Mouse (Mus musculus) mouse trophoblast stem cell (cell line): ENCODE measurements around the gene Eif1b.

ENCODE experiments used
- in situ Hi-C, 2 experiments: fragments of 300-500 bp; cut with MseI, MboI; formaldehyde crosslinking; loops; 2 replicates in 1 of 2; 3 replicates in 1 of 2; pipeline ENCODE4 v1.15.1; 2025

Gene Eif1b

DNA sequence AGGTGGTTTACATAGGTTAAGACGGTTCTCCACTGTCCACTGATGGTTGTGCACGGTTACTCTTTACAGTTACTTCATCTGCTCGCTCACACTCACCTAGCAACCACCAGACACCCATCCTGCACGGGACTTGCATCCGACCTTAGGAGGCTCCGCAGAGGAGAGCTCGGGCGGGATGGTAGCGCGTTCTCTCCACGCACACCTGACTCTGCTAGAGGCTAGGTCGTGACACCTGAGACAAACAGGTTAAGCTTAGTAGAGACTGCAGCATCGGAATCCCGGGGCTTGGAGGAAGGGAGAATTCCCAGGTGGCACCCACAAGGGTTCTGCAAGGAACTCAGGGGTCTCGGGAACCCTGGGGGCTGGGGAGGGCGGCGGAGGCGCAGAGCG is at the start of gene Eif1b:
Gene Eif1b, plus strand, starts transcription at position 223 of the 390 bp plus-strand sequence.
- in situ Hi-C loops, result loop anchor here in 1 of 2 experiments (5.0 kb wide), 1 partner anchor 55 kb away; no protein-coding TSS in a partner anchor

DNA sequence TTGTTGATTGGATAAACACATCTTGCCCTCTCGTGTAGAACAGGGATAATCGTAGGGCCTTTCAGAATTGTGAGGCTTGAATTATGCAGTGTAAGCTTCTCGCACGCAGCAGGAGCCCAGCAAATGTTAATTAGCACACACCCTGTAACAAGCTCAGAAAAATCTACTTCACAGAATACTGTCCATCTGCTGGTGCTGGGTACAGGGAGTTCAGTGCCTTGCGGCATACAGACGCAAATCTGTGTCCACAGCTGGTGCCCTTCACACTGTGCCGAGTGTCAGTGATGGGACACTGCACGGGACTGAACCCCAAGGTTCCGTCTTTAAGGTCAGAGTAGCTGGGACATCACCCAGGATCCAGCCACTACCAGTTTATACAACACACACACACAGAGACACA is 47.4 kb upstream of the Eif1b start:
- in situ Hi-C loops, result no loop called here

- in situ Hi-C loops, result no loop called here
Observed at GRCm38 (mm10) chr9:120449696-120450329, 42.2 kb upstream of the Eif1b start.

DNA sequence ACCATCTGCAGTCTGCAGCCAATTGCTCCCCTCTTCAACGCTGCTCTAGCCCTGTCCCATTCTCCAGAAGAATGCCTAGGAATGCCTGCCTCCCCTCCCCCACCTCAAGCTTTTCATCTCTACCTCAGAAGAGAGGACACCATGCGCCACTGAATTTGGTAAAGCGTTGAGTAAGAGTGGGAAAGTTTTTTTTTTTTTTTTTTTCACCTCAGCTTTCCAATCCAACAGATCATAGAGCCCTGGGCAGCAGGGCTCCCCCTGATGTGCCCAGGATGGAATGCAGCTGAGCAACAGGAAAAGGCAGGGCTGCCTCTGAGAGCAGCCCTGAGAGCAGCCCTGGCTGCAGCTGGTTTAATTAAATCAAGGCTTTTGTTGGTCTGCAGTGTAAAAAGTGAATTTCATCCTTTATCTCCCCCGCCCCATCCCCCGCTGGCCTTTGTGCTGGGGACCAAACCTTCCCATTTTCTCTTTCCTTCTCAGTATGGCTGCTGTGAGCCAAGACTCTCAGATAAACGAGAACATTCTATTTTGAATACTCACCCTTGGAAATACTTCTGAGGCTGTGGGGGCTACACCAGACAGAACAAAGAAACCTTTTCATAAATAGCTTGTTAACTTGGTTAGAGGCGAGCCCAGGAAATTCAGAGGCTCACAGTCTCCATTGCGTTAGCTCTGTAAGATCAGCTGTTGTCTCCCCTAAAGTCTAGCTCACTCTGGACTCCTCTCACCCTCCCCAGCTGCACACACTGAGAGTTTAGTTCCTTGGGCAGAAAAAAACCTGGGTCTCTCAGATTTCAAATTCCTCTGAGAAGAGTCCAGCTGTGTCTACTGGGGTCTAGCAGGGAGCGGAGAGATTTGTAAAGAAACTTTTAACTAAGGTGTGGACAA is 36.0 kb upstream of the Eif1b start:
- in situ Hi-C loops, result no loop called here

DNA sequence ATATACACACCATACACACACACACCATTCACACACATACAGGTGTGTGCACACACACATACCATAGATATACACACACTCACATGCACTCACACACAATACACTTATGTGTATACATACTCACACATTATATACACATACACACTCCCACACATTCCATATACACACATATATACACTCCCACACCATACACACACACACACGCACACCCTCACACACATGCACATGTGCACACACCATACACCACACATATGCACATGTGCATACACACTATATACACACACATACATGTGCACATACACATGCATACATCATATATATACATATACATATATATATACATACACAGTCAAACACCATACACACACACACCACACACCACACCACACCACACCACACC is 21.6 kb upstream of the Eif1b start:
- in situ Hi-C loops, result no loop called here

DNA sequence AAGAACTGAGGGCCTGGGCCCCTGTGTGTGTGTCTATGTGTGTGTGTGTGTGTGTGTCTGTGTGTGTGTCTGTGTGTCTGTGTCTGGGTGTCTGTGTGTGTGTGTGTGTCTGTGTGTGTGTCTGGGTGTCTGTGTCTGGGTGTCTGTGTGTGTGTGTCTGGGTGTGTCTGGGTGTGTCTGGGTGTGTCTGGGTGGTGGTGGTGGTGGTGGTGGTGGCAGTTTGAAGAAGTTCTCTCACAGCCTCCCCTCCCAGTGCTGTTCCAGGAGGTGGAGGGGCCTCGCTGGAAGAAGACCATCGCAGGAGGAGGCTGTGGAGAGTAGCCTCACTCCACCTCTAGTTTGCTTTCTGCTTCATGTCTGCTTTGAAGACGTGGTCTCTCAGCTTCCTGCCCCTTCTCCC is 10.4 kb upstream of the Eif1b start:
- in situ Hi-C loops, result no loop called here

DNA sequence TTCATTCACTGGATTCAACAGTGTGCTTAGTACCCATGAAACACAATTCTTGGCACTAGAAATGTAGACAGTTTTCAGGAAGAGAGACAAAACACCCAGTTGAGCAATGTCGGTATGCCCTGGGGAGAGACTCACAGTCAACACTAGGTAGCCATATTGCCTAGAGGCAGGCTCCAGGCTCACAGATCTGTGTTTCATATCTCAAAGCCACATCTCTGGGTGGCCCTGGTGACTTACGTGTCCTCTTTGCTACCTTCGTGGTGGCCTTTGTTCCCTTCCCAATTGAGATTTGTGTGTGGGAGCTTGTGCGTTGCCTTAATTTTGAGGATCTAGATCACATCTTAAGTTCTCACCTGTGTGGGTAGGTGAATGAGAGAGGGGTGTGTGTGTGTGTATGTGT is 9.7 kb upstream of the Eif1b start:
- in situ Hi-C loops, result no loop called here

DNA sequence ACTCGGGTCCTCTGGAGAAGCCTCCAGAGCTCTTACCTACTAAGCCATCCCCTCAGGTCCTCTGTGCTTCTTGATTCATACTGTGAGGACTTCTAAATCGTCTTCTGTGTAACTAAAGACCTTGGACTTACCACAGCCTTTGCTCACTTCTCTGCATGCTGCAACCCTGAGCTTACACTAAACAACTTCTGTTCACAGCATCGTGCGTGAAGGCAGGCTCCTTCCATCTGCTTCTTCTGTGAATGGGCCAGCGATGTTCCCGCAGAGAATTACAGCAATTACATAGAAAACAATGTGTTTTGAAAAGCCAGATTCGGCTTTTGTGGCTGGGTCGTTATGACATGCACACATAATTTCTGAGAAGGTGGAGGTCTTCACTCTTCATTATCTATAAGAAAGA is 8.9 kb upstream of the Eif1b start:
- in situ Hi-C loops, result no loop called here

DNA sequence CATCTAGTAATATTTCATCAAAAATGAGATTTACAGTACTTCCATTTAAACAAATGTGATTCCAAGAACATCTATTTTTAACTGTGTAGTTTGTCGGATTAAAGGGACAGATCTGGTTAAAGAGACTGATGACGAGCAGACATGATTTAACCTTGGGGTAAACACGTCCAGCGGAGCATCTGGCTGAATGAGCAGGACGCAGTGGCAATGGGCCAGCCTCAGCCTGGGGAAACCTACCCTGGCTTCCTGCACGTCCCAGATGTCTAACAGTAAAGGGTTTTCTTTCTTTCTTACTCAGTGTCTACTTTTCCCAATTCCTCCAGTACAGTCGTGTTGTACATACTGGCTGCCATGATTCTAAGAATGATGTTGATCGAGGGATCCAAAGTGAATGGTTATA is 5.0 kb upstream of the Eif1b start:
- in situ Hi-C loops, result no loop called here

GRCm38 (mm10) chr9:120491509-120491908 is 523 bp upstream of the Eif1b start:
- in situ Hi-C loops, result loop anchor here in 1 of 2 experiments (5.0 kb wide), 1 partner anchor 54 kb away; no protein-coding TSS in a partner anchor

GRCm38 (mm10) chr9:120492400-120493351 is 644 bp downstream of the Eif1b start:
- in situ Hi-C loops, result loop anchor here in 1 of 2 experiments (5.0 kb wide), 1 partner anchor 55 kb away; no protein-coding TSS in a partner anchor

DNA sequence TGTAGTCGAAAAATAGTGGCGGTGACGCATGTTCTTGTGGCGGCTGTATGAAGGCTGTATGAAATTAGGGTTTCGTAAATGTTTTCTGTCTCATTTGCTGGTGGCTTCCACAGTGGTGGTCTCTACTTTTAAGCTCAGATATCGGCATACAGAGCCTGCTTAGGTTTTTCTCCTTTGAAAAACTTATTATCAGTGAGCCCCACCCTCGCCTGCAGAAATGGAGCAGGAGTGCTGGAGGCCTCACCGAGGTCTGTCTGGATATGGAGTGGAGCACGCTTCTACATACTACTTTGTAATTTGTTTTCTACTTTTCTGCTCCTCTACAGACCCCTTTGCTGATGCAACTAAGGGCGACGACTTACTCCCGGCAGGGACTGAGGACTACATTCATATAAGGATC is 1.7 kb downstream of the Eif1b start:
- in situ Hi-C loops, result loop anchor here in 1 of 2 experiments (5.0 kb wide), 1 partner anchor 56 kb away; no protein-coding TSS in a partner anchor

DNA sequence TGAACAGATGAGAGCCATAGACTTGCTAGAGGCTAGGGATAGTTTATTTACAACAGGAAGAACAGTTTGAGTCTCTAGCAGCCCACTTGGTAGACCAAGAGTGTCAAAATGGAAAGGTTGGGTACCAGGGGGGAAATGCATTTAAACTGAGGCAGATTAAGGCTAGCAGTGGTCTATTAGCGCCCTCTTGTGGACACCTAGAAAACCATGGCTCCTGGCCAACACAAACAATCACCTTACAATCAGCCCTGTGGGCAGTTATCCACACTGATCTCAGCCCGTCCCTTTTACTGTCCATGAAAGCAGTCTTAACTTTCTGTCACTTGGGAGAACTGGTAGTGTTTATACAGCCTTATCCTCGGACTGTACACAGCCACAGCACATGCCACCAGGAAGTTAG is 4.7 kb downstream of the Eif1b start:
- in situ Hi-C loops, result loop anchor here in 1 of 2 experiments (5.0 kb wide), 1 partner anchor 64 kb away; no protein-coding TSS in a partner anchor

DNA sequence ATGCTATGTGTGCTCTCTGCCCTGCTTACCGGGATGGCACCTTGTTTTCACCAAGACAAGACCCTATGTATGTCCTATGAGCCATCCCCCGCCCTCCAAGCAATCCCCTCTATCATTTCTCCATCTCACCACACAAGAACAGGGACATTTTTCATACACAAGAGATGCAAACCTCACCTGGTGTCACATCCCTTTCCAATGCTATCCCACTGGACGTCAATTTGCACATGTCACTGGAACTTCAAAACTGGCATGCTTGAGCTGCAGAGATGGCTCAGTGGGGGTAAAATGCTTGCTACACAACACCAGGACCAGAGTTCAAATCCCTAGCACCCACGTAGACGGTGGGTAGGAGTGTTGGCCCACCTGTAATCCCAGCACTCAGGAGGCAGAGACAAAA is 6.0 kb downstream of the Eif1b start:
- in situ Hi-C loops, result loop anchor here in 1 of 2 experiments (5.0 kb wide), 1 partner anchor 66 kb away; no protein-coding TSS in a partner anchor

DNA sequence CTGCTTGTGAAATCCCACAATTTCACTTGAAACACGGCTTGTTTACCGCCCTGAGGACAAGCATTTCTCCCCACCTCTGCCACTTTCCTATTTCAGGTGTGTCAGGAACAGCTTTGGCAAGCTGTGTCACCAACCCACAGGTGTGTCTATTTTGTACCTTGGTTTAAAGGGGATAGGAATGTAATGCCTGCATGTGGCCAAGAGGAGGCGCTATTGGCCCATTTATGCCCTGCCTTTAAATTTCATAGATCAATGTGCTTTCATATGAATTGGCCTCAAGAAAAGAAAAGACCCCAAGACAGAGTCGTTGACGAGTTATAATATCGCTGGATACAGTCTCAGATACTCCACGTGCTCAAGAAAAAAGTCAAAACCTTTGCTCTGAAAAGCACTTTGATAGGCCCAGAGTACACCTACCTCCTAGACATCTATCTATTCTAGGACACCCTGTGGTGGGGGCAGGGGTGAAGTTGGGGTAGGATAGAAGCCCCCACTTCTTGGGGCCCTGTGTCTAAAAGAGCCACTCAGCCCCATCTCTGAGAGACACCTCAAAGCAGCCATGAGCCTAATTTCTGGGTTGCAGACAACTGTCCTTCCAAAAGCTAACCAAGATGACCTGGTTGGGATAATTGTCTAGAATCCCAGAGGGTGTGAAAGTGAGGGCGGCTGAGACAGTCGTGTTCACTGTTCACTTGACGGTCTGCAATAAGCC is 9.3 kb downstream of the Eif1b start:
- in situ Hi-C loops, result loop anchor here (5.0 kb wide), 3 partner anchors 66 to 91 kb away; partner anchors contain the start of gene Rpl14 (in 1 of the 2)

- in situ Hi-C loops, result loop anchor here (5.0 kb wide), 3 partner anchors 65 to 90 kb away; partner anchors contain the start of gene Rpl14 (in 1 of the 2)
Observed at GRCm38 (mm10) chr9:120502013-120502412, 10.0 kb downstream of the Eif1b start.

DNA sequence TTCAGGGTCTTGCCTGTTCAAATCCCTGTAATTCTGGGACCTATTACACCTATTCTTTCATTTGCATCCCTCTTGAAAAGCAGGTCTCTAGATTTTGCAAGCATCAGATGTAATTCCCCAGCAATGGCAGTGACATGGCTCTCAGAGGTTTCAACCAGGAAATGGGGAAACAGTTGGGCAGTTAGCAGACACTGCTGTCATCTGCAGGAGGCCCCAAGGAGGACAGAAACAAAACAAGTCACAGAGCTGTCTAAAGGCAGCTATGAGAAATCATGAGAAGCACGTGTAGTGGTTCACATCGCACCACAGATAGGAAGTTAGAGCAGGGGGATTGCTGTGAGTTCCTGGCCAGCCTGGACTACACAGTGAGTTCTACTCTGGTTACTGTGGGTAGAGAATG is 12.4 kb downstream of the Eif1b start:
- in situ Hi-C loops, result loop anchor here (5.0 kb wide), 3 partner anchors 63 to 88 kb away; partner anchors contain the start of gene Rpl14 (in 1 of the 2)

- in situ Hi-C loops, result no loop called here
Observed at GRCm38 (mm10) chr9:120511781-120512180, 19.7 kb downstream of the Eif1b start.

GRCm38 (mm10) chr9:120516720-120517119 is 24.7 kb downstream of the Eif1b start:
- in situ Hi-C loops, result no loop called here

DNA sequence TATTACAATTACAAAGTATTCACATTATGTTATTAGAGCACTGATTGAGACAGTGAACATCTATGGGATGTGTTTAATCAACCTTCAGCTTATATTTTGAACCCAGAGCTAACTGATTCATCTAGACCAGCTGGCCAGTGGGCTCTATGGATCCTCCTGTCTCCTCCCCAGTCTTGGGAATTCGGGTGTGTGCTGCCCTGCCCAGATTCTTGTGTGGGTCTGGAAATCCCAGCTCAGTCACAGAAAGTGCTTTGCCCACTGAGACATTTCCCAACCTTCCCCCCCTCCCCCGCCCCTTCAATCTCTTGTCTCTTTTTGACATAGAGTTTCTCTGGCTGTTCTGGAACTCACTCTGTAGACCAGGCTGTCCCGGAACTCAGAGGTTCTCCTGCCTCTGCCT is 26.9 kb downstream of the Eif1b start:
- in situ Hi-C loops, result no loop called here
